Mouse (Mus musculus): Measurements from ENCODE around the gene H2-Aa. TPM values are rescaled to one million over a fixed set of nuclear protein-coding genes. Genes with fewer than 3 reads are reported as not detected.

The H2-Aa gene
- polyA plus RNA-seq (2012; rRNA removed) = 1.1 and 1.5 TPM in 2 replicates
- 1.8 and 2.5 TPM in 2 replicates for polyA plus RNA-seq (2014; fragmentation: Nextera tagmentation; extraction: Ambion mirVana)

DNA sequence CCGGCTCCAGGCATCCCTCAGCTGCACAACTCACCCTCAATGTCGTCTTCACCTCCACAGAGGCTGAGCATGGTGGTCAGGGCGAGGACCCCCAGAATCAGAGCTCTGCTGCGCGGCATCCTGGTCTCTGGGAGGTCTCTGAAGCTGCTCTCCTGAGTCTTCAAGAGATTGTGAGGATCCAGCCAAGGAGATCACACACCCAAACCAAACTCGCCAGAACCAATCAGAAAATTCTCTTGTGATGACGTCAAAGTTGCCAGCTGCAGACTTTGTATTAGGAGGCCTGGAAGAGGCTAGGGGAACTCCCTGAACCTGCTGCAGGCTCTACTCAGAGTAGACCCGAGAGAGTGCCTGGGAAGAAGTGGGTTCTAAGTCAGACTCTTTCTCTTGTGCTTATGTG, at the start of gene H2-Aa:
H2-Aa (minus strand) TSS at position 176 of the 400 bp plus-strand sequence.
- no peak within 1 kb of the TSS for H3K9ac ChIP-seq (replicated peaks)
- no peaks in the 10 kb centered on the region for H3K4me1 ChIP-seq (replicated peaks; ENCODE audit: control insufficient read depth in 2 of 2, insufficient read depth in 2 of 2, low read length in 1 of 2)
- TF ChIP-seq EP300 (IDR thresholded peaks at IDR 0.05; ENCODE audit: low read depth) (no peak), CTCF (IDR thresholded peaks at IDR 0.05; ENCODE audit: low read depth) (no peak)
- no peak within 1 kb of the TSS for H3K27ac ChIP-seq
- no peaks in the 10 kb centered on the region for H3K36me3 ChIP-seq (replicated peaks; ENCODE audit: control insufficient read depth, insufficient read depth, low read depth)
- no peak within 1 kb of the TSS for H3K4me2 ChIP-seq (ENCODE audit: low read depth)
- no peak within 1 kb of the TSS for H3K4me3 ChIP-seq (ENCODE audit: insufficient read depth in 1 of 2, low read depth in 2 of 2, low read length in 2 of 2)
- WGBS (ENCODE audit: insufficient replicate concordance) = 14% methylated on average over 8 of the region's 8 CpGs
- H3K9me3 ChIP-seq (ENCODE audit: control insufficient read depth, low read length) = no peaks in the 10 kb centered on the region
- DNase-seq (ENCODE audit: low read depth in 3 of 3, low spot score in 3 of 3) = peak in 2 of 3 experiments; percentile 30 to 47
- no peaks in the 10 kb centered on the region for H3K27me3 ChIP-seq (ENCODE audit: control insufficient read depth, insufficient read depth, low read length)
- no peak for ATAC-seq (ENCODE audit: insufficient read depth)

DNA sequence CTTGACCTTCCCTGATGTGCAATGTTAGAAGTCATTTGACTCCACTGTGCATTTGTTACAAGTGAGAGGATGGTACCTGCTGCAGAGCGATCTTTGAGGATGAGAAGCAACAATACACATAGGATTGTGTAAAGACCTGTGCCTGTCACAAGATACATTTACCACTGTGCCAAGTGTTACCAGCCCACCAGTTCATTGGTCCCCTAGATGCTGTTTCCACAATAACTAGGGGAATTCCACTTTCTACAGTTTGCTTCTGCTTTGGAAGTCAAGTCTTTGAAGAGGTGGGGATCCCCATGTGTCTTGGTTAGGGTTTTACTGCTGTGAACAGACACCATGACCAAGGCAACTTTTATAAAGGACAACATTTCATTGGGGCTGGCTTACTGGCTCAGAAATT, 43.6 kb upstream of the H2-Aa start:
- Histone ChIP-seq H3K27me3 (ENCODE audit: control insufficient read depth, insufficient read depth, low read length) (no peaks in the 10 kb centered on the region), H3K4me1 (replicated peaks; ENCODE audit: control insufficient read depth in 2 of 2, insufficient read depth in 2 of 2, low read length in 1 of 2) (peaks cover 0 to 4% of the 10 kb centered on the region in 2 experiments; a peak in 1 of 4 replicates)
- 64% methylated on average over 1 of the region's 1 CpGs for WGBS (ENCODE audit: insufficient replicate concordance)

DNA sequence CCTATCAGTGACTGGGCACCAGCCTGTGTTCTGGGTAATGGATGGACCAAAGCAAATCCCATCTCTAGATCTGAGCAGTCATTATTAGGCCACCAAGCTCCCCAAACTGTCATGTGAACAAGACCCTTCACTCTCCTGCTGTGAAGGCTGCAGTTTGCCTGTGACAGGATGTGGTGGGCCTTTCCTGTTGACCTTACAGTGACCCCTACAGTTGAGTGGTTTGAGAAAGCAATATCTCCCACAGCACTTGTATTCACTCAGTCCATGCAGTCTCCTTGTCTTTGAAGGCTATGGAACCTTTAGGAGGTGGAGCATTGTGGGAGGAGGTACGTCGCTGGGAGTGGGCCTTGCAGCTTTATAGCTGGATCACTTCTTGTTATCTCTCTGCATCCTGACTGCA, 42.2 kb upstream of the H2-Aa start:
- Histone ChIP-seq H3K27me3 (ENCODE audit: control insufficient read depth, insufficient read depth, low read length) (no peaks in the 10 kb centered on the region), H3K4me3 (ENCODE audit: insufficient read depth in 1 of 2, low read depth in 2 of 2, low read length in 2 of 2) (no peak overlapping the region), H3K4me1 (replicated peaks; ENCODE audit: control insufficient read depth in 2 of 2, insufficient read depth in 2 of 2, low read length in 1 of 2) (peaks cover 0 to 4% of the 10 kb centered on the region in 2 experiments; a peak in 1 of 4 replicates), H3K36me3 (replicated peaks; ENCODE audit: control insufficient read depth, insufficient read depth, low read depth) (no peaks in the 10 kb centered on the region), H3K9me3 (ENCODE audit: control insufficient read depth, low read length) (no peaks in the 10 kb centered on the region), H3K4me2 (ENCODE audit: low read depth) (no peak overlapping the region), H3K9ac (replicated peaks) (no peak overlapping the region), H3K27ac (no peak overlapping the region)
- no peak for TF ChIP-seq EP300 (IDR thresholded peaks at IDR 0.05; ENCODE audit: low read depth)
- no peak for TF ChIP-seq CTCF (IDR thresholded peaks at IDR 0.05; ENCODE audit: low read depth)
- ATAC-seq (ENCODE audit: insufficient read depth) (no peak), DNase-seq (ENCODE audit: low read depth in 3 of 3, low spot score in 3 of 3) (no peak)
- WGBS (ENCODE audit: insufficient replicate concordance) = 13% methylated on average over 2 of the region's 2 CpGs

More for the DNA sequence above, 43.6 kb upstream of the H2-Aa start:
- DNase-seq (ENCODE audit: low read depth in 3 of 3, low spot score in 3 of 3) (no peak), ATAC-seq (ENCODE audit: insufficient read depth) (no peak)
- no peak overlapping the region for H3K4me3 ChIP-seq (ENCODE audit: insufficient read depth in 1 of 2, low read depth in 2 of 2, low read length in 2 of 2)
- H3K9ac ChIP-seq (replicated peaks) = no peak overlapping the region
- TF ChIP-seq EP300 (IDR thresholded peaks at IDR 0.05; ENCODE audit: low read depth) (no peak), CTCF (IDR thresholded peaks at IDR 0.05; ENCODE audit: low read depth) (no peak)
- no peak overlapping the region for H3K27ac ChIP-seq
- H3K4me2 ChIP-seq (ENCODE audit: low read depth) = no peak overlapping the region
- no peaks in the 10 kb centered on the region for H3K9me3 ChIP-seq (ENCODE audit: control insufficient read depth, low read length)
- H3K36me3 ChIP-seq (replicated peaks; ENCODE audit: control insufficient read depth, insufficient read depth, low read depth) = no peaks in the 10 kb centered on the region

DNA sequence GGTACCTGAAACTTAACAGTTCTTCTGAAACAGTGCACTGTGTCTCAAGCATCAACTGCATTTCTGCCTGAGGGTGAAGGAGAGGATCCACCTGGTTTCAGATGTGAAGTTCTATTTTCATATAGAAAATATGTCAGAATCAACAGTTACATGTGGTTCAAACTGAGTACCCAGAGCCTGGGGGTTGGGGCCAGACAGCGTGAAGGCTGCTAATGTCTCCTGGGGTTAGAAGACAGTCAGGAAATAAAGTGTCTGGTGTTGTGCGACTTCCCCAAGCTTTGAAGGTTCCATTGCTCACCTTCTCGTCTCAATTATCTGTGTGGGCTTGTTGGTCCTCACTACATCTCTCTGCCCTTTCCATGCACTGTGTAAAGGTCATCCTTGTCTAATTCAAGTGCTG, 38.8 kb upstream of the H2-Aa start:
- no peak for TF ChIP-seq CTCF (IDR thresholded peaks at IDR 0.05; ENCODE audit: low read depth)
- no peak for TF ChIP-seq EP300 (IDR thresholded peaks at IDR 0.05; ENCODE audit: low read depth)
- Histone ChIP-seq H3K9ac (replicated peaks) (no peak overlapping the region), H3K36me3 (replicated peaks; ENCODE audit: control insufficient read depth, insufficient read depth, low read depth) (no peaks in the 10 kb centered on the region), H3K4me1 (replicated peaks; ENCODE audit: control insufficient read depth in 2 of 2, insufficient read depth in 2 of 2, low read length in 1 of 2) (peaks cover 0 to 4% of the 10 kb centered on the region in 2 experiments; a peak in 1 of 4 replicates), H3K27me3 (ENCODE audit: control insufficient read depth, insufficient read depth, low read length) (no peaks in the 10 kb centered on the region), H3K9me3 (ENCODE audit: control insufficient read depth, low read length) (no peaks in the 10 kb centered on the region), H3K27ac (no peak overlapping the region), H3K4me3 (ENCODE audit: insufficient read depth in 1 of 2, low read depth in 2 of 2, low read length in 2 of 2) (no peak overlapping the region), H3K4me2 (ENCODE audit: low read depth) (no peak overlapping the region)
- no peak for DNase-seq (ENCODE audit: low read depth in 3 of 3, low spot score in 3 of 3)
- 45% methylated on average over 3 of the region's 3 CpGs for WGBS (ENCODE audit: insufficient replicate concordance)
- ATAC-seq (ENCODE audit: insufficient read depth) = no peak

DNA sequence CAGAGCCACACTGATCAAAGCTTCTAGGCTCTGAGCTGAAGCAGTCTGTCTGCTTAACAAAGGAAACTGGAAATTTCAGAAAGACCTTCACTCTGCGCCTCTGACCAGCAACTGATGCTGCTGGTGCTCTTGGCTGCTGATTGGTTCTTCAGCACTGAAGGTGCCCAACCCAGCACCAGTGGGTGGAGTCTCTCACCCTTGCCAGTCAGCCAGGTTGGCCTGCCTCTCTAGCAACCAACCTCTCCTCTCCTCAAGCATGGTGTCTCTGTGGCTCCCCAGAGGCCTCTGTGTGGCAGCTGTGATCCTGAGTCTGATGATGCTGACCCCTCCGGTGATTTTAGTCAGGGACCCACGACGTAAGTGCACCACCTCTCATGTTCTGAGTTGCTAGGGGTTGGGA, 37.8 kb upstream of the H2-Aa start, which contains the start of gene H2-Eb2:
H2-Eb2 (plus strand) TSS at position 230 of the 400 bp plus-strand sequence.
- no peak for DNase-seq (ENCODE audit: low read depth in 3 of 3, low spot score in 3 of 3)
- no peaks in the 10 kb centered on the region for H3K9me3 ChIP-seq (ENCODE audit: control insufficient read depth, low read length)

More for the DNA sequence above, 37.8 kb upstream of the H2-Aa start, which contains the start of gene H2-Eb2:
- 54% methylated on average over 4 of the region's 4 CpGs for WGBS (ENCODE audit: insufficient replicate concordance)
- Histone ChIP-seq H3K4me1 (replicated peaks; ENCODE audit: control insufficient read depth in 2 of 2, insufficient read depth in 2 of 2, low read length in 1 of 2) (peaks cover 0 to 4% of the 10 kb centered on the region in 2 experiments; a peak in 1 of 4 replicates), H3K36me3 (replicated peaks; ENCODE audit: control insufficient read depth, insufficient read depth, low read depth) (no peaks in the 10 kb centered on the region), H3K4me2 (ENCODE audit: low read depth) (no peak within 1 kb of the TSS), H3K27me3 (ENCODE audit: control insufficient read depth, insufficient read depth, low read length) (no peaks in the 10 kb centered on the region), H3K4me3 (ENCODE audit: insufficient read depth in 1 of 2, low read depth in 2 of 2, low read length in 2 of 2) (no peak within 1 kb of the TSS), H3K27ac (no peak within 1 kb of the TSS), H3K9ac (replicated peaks) (no peak within 1 kb of the TSS)
- TF ChIP-seq CTCF (IDR thresholded peaks at IDR 0.05; ENCODE audit: low read depth) (no peak), EP300 (IDR thresholded peaks at IDR 0.05; ENCODE audit: low read depth) (no peak)
- ATAC-seq (ENCODE audit: insufficient read depth) = no peak
